Mouse (Mus musculus) ovary, postnatal 14 days (tissue): ENCODE results near the gene Tbxas1.
A peak's percentile ranks its signal among the peaks of the same experiment; 100 is the strongest.

ENCODE experiments used
- DNase-seq: peaks from one replicate; pipeline ENCODE4 v3.0.0; 2022; ENCODE audit warnings: low spot score

The Tbxas1 gene

DNA sequence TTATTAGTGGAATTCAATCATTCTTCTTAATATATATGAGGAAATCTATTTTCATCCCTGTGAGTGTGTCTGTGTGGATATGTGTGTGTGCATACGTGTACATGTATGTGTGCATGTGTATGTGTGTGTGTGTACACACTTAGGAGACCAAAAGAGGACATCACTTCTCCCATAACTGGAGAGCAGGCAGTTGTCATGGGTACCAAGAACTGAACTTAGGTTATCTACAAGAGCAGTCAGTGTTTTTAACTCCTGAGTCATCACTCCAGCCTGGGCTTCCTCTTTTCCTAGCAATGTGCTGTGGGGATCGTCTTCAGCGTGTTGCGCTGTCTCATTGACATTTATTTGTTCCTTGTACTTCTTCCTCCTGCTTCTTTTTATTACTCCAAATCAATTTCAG lies 24.9 kb downstream of the Tbxas1 start:
- no peak for DNase-seq

DNA sequence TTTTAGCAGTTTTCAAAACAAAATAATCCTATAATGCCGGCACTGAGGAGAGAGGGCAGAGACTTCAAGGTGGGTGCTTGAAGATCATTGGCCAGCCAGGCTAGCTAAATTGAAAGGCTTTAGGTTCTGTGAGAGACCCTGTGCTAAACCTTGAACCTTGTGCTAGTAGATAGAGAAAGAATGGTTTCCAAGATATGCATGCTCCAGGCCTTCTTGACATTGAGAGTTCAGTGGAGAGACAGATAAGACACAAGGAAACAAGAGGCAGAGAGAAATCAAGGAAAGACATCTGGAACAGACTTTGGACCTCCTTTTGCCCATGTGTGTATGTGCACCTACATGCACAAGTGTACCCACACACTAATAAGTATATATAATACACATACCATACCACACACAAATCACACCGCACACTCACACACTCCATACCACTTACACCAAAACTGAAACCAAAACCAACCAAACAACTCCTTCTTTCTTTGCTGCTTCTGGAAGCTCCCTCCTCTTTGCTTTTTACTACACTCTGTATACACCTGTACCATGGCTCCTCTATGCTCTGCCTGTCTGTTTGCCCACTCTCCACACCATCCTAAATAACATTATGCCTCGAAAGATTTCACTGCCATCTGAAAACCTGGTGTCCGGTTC lies 25.4 kb downstream of the Tbxas1 start:
- no peak for DNase-seq

DNA sequence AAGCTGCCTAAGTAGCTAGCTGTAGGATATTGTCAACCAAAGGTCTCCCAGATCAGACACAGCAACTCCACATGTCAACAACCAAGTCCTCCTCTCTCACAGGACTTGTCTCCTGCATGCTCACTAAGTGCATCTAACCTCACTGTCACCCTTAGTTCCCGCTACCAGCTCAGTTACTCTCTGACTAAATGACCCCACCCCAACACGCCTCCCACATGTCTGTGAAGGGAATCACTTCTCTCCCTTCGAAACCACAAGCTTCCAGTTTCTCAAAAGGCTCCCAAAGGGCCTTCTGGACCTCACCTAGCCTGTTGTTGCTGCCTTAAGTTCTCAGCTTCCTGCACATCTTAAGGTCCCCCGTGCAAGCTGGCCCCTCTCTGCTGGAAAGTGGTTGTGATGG lies 25.9 kb downstream of the Tbxas1 start:
- no peak for DNase-seq

DNA sequence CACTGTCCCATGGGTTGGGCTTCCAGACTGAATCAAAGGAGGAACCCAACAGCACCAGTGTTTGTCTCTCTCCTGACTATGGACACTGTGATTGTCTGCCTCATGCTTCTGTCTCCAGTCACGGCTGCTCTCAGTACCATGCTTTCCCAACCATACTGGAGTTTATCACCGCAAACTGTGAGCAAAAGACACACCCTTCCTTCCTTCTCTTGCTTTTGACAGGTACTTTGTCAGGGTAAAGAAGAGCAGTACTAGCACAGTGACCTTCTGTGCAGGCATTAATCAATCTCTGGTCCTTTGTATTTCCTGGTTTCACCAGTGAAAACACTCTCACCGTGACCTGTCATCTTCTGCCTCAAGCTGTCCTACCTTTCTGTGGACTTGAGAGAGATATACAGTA lies 26.4 kb downstream of the Tbxas1 start:
- DNase-seq = no peak

DNA sequence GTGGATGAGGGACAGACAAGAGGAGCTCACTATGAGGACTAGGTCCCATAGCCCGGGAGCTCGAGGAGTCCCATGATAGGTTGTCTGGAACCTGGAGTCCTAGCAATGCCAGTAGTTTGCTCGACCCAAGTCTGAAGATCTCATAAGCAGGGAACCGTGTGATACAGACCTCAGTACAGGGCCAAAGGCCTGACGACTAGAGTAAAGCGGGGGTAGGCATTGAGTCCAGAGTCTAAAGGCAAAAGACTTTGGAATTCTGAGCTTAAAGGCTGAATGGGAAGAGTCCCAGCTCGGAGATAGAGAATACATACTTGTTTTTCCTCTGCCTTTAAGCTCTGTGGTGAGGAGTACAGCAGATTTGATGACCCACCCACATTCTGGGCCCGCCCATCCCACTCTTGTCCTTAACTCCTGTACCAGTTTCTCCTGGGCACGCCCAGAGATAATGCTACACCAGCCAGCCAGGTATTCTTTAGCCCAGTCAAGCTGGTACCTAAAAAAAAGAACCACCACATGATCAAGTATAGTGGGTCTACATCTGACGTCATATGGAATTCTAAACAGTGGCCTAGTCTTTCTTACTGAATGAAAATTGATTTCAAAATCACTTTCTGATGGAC lies 27.7 kb downstream of the Tbxas1 start:
- DNase-seq = no peak

DNA sequence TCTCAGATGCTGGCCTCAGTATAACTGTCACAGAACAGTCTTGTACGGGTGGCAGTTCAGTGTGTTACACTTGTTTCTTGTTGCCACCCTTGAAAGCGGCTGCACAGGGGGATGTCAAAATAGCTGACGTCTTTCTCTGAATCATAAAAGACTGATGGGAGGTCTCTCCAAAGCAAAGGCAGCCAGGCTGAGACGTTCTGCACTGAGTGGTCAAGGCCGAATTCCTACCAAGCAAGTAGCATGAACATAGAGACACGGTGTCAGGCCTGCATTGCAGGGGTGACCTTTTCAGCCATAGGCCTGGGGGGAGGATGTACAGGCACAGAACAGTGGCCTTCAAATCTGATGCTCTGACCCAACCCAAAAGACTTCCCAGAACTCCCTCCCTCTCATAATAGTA lies 30.8 kb downstream of the Tbxas1 start:
- no peak for DNase-seq

DNA sequence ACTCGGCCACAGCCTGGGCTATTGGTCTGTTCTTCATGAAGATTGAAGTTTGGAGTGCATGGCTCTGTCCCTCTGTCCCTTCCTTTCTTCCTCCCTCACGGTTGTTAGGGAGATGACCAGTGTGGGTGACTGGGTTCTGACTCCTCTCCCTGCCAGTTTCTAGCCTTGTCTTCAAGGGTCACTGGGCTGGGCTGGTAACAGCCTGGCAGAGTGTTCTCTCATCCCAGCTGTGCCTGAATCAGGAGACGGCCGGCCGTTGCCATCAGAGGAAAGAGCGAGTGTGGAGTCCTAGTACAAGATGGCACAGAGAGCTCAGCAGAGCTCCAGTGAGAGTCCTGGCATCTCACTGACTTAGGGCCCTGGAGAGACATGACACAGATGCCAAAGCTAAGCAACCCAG lies 33.2 kb downstream of the Tbxas1 start:
- DNase-seq = no peak

DNA sequence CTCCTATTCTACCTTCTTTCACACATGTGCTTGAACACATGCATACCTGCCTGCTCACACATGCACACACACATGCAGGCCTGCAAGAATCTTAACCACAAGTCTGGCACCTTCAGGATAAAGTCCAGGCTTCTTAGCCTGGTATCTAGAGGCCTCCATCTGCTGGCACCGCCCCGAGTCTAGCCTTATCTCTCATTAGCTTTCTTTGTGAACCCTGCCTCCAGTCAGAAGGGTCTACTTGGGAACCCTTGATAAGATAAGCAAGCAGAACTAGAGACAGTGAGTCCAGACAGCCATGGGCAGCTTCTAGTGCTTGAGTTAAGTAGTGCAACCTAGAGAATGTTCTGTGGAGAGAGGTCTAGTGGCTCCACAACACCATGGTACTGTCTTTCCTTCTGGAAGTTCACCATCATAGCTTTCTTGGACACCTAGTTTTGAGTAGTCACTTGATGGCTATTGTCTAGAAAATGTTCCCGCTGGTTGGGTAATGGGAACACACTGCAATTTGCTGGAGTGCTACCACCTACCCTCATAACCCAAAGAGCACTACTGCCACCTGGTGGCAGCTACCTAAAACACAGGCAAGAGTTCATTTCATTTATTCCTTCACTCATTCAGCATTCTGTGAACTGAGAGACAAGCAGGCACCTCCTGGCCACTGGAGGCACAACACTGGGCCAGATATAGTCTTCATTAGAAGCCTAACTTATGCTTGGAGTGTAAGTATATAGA lies 35.8 kb downstream of the Tbxas1 start:
- DNase-seq = peak; percentile 39

DNA sequence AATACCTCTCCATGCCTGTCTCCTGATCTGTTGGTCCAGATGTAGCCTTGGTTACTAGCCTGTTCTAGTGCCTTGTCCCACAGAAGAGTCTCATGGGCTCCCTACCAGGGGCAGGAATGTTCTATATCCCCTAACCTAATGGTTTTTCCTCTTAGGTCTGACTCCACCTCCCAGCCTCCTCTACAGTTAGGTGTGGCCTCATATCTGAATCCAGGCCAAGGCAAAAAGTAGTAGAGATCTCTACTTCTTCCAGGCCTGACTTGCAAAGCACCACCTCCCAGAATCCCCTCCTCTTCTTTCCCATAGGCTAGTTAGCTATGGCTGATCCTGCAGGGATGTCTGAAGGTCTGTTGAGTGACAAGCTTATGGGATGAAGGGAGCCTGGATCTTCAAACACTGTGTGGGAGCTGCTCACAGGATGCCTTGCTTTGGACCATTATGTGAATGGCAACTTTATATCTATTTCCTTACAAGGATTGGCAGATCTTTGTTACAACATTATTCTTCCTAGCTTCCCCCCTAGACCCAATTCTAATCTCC lies 37.0 kb downstream of the Tbxas1 start:
- DNase-seq = no peak

DNA sequence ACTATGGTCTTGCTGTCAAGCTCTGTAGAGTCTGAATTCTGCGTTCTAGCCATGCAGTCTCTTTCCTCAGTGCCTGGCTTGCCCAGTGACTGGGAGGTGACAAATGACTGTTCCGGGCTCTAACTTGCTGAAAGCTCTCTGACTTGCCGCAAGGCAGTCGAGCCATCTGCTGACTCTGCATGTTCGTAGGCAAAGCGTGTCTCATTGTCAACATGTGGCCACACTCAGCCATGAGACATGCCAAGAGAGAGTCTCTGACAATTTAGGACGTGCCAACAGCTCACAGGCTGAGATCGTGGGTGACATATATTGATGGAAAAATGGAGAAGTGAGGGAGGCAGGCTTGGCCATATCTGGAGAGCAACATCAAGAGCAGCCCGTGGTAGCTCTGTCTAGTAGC lies 37.6 kb downstream of the Tbxas1 start:
- DNase-seq = no peak

DNA sequence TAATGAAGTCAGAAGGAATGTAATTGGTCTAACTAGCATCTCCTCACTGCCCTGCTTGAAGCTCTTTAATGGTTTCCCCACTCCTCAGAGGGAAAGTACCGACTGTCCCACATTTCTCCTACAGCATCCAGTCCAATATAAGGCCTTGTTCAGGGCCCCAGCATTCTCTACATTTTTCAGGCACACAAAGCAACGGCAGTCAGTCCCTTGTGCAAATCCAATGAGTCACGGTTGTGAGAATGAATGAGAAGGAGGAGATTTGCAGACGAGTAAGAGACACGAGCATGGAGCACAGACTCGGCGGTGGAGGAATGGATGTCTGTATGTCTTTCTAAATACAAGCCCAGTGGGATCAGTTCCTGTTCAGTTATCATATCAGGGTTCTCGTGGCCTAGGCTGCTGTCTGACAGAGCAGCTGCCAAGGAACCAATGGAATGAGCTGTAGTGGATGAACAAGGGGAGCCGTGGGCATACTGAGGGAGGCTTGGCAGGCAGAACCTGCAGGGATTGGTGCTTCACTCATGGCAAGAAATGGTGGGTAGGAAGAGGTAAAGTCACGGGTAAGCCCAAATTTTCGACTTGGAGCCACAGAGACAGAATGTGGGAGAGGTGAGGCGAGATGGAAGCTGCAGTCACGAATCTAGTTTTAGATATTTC lies 38.3 kb downstream of the Tbxas1 start:
- no peak for DNase-seq

DNA sequence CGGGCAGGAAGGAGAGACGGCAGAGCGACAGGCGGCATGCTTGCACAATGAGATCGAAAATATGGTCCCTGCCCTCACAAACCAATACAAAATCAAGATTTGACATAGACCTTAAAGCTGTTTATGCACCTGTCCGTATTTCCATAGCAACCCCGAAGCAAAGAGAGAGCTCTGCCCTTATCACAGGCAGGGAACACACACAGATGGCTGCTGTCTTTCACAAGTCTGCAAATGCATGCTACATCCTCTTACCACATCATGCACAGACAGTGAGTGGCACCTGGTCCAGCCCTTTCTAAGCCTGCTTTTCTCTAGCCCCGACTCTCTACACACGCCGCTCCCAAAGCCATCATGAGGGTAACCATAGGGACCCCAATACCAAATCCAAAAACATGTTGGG lies 39.0 kb downstream of the Tbxas1 start:
- no peak for DNase-seq

DNA sequence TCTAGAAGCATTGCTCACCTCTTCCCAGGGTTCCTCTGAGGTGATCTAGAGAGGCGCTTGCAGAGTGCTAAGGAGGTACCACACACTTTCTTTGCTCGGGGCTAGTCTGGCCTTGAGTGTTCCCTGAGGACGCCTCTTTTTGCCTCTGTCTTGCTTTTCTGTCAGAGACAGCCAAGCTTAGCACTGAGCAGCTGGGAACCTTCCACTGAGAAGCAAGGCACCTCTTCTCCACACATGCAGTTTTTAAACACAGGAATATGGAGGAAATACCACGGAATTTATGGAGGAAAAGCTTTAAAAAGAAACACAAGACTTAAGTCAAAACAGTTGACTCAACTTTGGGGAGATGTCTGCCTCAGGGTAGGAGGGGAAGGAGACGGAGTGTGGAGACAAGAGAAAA lies 40.6 kb downstream of the Tbxas1 start:
- DNase-seq = no peak

DNA sequence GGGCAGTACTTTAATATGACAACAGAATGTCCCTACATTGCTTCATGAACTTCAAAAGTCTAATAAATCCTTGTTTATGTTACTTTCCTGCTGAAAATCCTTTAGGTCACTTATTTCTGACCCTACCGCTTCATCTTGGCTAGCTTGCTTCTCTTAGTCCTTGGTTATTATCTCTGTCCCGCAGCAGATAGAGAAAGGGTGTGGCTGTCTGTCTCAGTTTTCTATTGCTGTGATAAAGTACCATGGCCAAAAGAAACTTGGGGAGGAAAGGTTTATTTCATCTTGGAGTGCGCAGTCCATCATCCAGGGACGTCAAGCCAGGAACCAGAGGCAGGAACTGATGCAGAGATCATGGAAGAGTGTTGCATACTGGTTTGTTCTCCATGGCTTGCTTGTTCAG lies 41.4 kb downstream of the Tbxas1 start:
- no peak for DNase-seq

DNA sequence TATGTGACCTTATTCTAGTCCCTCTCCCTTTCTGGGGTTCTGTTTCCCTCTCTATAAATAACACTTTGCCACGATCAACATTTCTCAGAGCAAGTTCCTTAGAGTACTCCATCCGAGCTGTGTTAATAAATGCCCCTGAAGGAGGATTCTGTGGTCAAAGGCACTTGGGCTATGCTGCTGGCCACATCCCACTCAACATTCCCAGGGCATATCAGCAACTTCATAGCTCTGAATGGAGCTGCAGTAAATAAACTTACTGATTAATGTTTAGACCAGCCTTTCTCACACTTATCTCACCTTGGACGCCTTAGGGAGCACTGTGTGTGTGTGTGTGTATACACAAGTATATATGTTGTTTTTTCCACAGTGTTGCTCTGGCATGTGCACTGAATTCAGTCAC lies 42.2 kb downstream of the Tbxas1 start:
- DNase-seq = no peak

DNA sequence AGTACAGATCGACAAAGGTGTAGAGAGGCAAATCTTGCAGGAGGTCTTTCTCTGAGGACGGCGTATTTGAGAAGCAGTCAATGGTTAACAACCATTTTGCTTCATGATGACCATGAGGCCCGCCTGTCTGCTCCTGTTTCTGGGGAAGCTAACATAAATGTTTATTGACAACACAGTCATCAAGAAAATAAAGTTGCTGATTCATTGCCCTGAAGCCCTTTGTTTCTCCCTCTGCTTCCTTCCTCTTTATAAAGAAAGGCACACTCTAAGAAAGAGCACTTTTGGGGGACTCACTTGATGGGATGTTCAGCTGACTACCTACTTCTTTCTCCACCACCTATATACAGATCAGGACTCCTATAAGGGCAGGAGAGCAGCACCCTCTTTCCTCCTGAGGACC lies 43.5 kb downstream of the Tbxas1 start:
- no peak for DNase-seq

DNA sequence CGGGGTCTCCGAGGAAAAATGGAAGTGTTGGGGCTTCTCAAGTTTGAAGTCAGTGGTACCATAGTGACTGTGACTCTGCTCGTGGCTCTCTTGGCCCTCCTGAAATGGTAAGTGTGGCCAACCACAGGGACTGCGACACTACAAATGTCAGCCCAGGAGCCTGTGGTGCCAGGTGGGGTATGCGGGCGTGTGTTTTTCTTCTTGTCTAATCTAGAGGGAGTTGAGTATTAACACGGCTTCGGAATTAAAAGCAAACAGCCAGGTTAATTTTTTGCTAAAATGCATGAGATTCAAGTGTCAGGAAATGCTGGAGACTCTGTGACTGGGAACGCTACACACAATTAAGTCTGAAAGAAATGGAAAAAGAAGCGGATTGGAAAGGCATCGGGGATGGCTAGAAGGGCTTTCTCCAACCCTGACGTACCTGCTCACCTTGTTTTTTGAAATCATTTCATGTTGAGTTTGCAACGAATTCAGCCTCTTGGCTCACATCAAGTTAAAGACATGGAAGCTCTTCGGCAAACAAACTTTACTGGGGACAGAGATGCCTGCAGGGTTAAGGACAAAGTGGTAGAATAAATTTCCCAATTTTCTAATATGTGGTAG lies 44.0 kb downstream of the Tbxas1 start:
- no peak for DNase-seq

DNA sequence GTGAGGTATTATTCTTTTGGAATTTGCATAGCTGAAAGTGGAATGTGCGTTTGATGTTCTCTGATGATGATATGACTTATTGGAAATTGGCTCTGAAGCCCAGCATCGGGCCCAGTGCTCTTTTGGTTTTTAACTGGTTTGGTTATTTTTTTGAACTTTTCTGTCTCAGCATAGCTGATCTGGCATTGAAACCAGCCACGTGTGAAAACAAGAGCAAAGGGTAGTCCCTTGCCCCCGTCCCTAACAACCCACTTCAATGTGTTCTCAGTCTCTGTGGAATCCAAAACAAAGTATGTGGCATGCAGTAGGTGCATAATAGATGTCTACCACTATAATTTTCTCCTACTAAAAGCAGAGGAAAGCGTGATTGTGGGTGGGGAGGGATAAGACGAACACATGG lies 44.9 kb downstream of the Tbxas1 start:
- no peak for DNase-seq

DNA sequence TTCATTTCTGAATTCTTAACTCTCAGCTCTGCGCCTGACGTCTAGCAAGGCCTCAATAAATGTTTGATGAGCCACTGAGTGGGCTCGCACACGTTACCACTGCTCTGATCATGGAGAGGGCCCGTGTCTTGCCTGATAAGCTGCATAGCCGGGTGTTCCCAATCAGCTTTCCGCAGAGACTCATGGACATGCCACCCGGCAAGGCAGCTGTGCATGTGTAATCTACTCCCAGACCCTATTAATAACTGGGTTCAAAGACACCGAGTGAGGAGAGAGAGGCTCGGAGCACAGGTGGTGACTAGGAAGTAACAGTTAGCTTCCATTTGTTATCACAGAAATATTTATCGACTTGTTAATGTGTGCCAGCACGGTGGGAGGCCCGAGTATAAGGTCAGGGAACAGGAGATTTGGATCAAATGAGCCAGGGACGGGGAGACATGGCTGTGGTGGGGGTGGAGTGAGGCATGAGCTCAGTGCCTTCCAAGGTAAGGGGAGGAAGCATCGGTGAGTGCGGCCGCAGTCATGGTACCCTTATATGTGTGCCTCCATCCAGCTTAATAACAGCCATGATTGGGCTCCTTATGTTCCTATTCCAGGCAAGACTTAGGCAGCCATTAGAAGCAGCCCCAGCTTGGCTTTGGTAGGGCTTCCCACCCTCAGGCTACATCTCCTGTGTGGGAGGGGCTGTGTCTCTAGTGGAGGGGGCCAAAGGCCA lies 46.0 kb downstream of the Tbxas1 start:
- no peak for DNase-seq

DNA sequence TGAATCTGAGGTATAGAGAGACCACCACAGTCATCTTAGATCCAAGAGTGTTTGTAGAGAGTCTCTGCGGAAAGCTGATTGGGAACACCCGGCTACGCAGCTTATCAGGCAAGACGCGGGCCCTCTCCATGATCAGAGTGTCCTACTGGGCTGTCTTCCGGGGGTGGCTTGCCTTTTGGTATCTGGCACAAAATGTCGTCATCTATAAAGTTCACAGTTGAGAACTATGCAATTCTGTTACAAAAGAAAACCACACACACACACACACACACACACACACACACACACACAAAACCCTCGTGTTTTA lies 46.6 kb downstream of the Tbxas1 start:
- no peak for DNase-seq

DNA sequence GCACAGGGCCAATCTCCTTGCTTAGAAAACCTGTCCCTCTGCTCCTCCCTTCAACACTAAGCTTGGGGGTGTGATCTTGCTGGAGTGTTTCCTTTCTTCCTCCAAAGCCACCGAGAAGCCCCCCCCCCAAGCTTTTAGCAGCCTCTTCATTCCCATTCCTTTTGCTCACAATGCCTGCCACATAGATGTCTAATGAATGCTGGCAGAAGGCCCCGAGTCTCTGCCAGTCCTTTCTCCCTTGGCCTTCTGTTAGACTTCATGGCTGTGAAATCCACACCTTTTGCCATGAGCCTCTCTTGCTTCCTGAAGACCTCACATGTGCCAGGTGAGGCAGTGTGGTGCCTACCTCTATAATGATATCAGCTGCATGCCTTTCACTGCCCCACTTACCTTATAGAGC lies 47.3 kb downstream of the Tbxas1 start:
- no peak for DNase-seq

DNA sequence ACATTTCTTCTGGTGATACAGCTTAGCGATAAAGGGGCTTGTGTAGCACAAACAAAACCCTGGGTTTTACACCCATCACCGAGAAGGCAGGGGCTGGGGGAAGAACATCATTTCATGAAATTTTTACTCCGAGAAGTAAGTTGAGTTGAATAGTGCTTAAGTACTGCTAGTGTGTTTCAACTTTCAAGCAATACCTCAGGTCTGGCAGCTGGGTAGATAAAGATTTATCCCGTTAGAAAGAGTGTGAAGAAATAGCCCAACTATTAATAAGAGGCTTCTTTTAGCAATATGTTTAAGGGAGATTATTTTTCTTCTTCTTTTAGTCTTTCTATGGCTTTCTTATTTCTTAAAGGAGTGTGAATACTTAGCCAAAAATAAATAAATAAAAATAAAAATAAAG lies 48.2 kb downstream of the Tbxas1 start:
- DNase-seq = no peak
